Mouse (Mus musculus): ENCODE measurements around the gene 2310061I04Rik.

- TF ChIP-seq CTCF (IDR thresholded peaks at IDR 0.05; ENCODE audit: extremely low read depth, insufficient read depth, low read length) (0 out of 2 replicates have a peak, but pooled peaks have one; percentile 8), POLR2A (IDR thresholded peaks at IDR 0.05; ENCODE audit: extremely low read depth, insufficient read depth, low read length) (0 out of 2 replicates have a peak, but pooled peaks have one; percentile 56)
These were observed 35.9 kb downstream of the 2310061I04Rik start, which contains the start of gene Nrm for GRCm38 (mm10) chr17:35861198-35861857.
